Comparison of ENCODE assay signal across 8 mouse cellular contexts in genomic region chr4:129985671-129986441, GRCm38 (mm10). TPM values are rescaled to one million over a fixed set of nuclear protein-coding genes. Genes with fewer than 3 reads are reported as not detected.
DNase-seq lines count a peak whose midpoint lies in the region; ATAC-seq and TF ChIP-seq lines count a peak whose summit lies in the region.

No protein-coding gene starts in this region.

- H3K36me3 ChIP-seq in ES-Bruce4 (ENCODE audit: control insufficient read depth, insufficient read depth, low read length, poor library complexity, severe bottlenecking) = no peaks in the 10 kb centered on the region
- no peaks in the 10 kb centered on the region for H3K36me3 ChIP-seq in forebrain, embryonic 10.5 days (replicated peaks)
- no peaks in the 10 kb centered on the region for H3K36me3 ChIP-seq in hindbrain, embryonic 11.5 days (ENCODE audit: control insufficient read depth, insufficient read depth, low read length)

- DNase-seq in adrenal gland, postnatal 4 days (ENCODE audit: low spot score in 2 of 2) = peak; percentile 36 to 44
- peak; percentile 71 for DNase-seq in forebrain, embryonic 10.5 days (ENCODE audit: extremely low spot score, low spot score)
- peak; percentile 86 for DNase-seq in hindbrain, embryonic 11.5 days (ENCODE audit: low spot score)
- DNase-seq in layer of hippocampus, postnatal 25 days (ENCODE audit: extremely low spot score in 1 of 2, low spot score in 1 of 2) = peak; percentile 81
- peak; percentile 50 for DNase-seq in lung, postnatal 14 days
- DNase-seq in right cerebral cortex, postnatal 10 days (ENCODE audit: low spot score in 2 of 2) = peak; percentile 91
- no peak for DNase-seq in adipocyte (ENCODE audit: low spot score)

- H3K4me1 ChIP-seq in ES-Bruce4 (ENCODE audit: control insufficient read depth, insufficient read depth, low read length) = peaks cover 4% of the 10 kb centered on the region
- peaks cover 82% of the 10 kb centered on the region for H3K4me1 ChIP-seq in forebrain, embryonic 10.5 days
- H3K4me1 ChIP-seq in hindbrain, embryonic 11.5 days (replicated peaks; ENCODE audit: control insufficient read depth, insufficient read depth, low read length) = peaks cover 24% of the 10 kb centered on the region

- peak overlapping the region; percentile 66 for H3K4me3 ChIP-seq in ES-Bruce4 (ENCODE audit: low read depth, low read length)
- H3K4me3 ChIP-seq in forebrain, embryonic 10.5 days = peak overlapping the region; percentile 72
- peak overlapping the region; percentile 74 for H3K4me3 ChIP-seq in hindbrain, embryonic 11.5 days (ENCODE audit: low read depth, low read length)

- H3K27me3 ChIP-seq in ES-Bruce4 (ENCODE audit: control insufficient read depth, insufficient read depth, low read length, poor library complexity, severe bottlenecking) = peaks cover 16% of the 10 kb centered on the region
- H3K27me3 ChIP-seq in forebrain, embryonic 10.5 days (ENCODE audit: poor library complexity, severe bottlenecking) = peaks cover 97% of the 10 kb centered on the region
- H3K27me3 ChIP-seq in hindbrain, embryonic 11.5 days (ENCODE audit: control insufficient read depth, insufficient read depth, low read length) = peaks cover 23% of the 10 kb centered on the region

- H3K27ac ChIP-seq in ES-Bruce4 (ENCODE audit: insufficient read depth, low read length) = no peak overlapping the region
- peak overlapping the region; percentile 79 for H3K27ac ChIP-seq in forebrain, embryonic 10.5 days
- peak overlapping the region; percentile 30; the same call in 1 of the 2 replicates for H3K27ac ChIP-seq in hindbrain, embryonic 11.5 days (ENCODE audit: low read depth, low read length)

- no peaks in the 10 kb centered on the region for H3K9me3 ChIP-seq in ES-Bruce4 (replicated peaks; ENCODE audit: control insufficient read depth, insufficient read depth, low read length, poor library complexity, severe bottlenecking)
- no peaks in the 10 kb centered on the region for H3K9me3 ChIP-seq in forebrain, embryonic 10.5 days
- no peaks in the 10 kb centered on the region for H3K9me3 ChIP-seq in hindbrain, embryonic 11.5 days (ENCODE audit: control insufficient read depth, low read length)

- peak; percentile 31 for TF ChIP-seq CTCF in ES-Bruce4 (IDR thresholded peaks at IDR 0.05; ENCODE audit: low read depth, low read length)

- TF ChIP-seq POLR2A in ES-Bruce4 (IDR thresholded peaks at IDR 0.05; ENCODE audit: insufficient read depth, low read length) = no peak

- H3K9ac ChIP-seq in ES-Bruce4 (ENCODE audit: low read depth, poor library complexity, severe bottlenecking) = peak overlapping the region; percentile 75
- peak overlapping the region; percentile 77 for H3K9ac ChIP-seq in hindbrain, embryonic 11.5 days (ENCODE audit: low read depth, low read length)

- TF ChIP-seq EP300 in ES-Bruce4 (IDR thresholded peaks at IDR 0.05; ENCODE audit: insufficient read depth, low read depth, low read length) = no peak

- ATAC-seq in hindbrain, embryonic 11.5 days (ENCODE audit: low FRiP score) = peak; percentile 23; the same call in 1 of the 2 replicates

- H3K4me2 ChIP-seq in hindbrain, embryonic 11.5 days (replicated peaks; ENCODE audit: low read depth, low read length) = peak overlapping the region; percentile 96

- WGBS in forebrain, embryonic 10.5 days = under 1% methylated on average over 58 of the region's 58 CpGs
- 1% methylated on average over 58 of the region's 58 CpGs for WGBS in hindbrain, embryonic 11.5 days

RNA-seq across cellular contexts. Expression of gene Adgrb2, which starts 1.2 kb away (rescaled TPM):
- 4.9 TPM in 2 replicates for polyA plus RNA-seq in ES-Bruce4 (2011; ENCODE audit: insufficient read depth, insufficient read length, low read depth, missing spikeins)
- 10 to 100 TPM; 41.2 to 43.1 TPM for total RNA-seq in adrenal gland, postnatal 4 days (2021)
- 0.84 and 1.4 TPM in 2 replicates for polyA plus RNA-seq in forebrain, embryonic 10.5 days (2016; fragmentation: Nextera tagmentation; extraction: Ambion mirVana)
- 4.5 and 6.3 TPM in 2 replicates for polyA plus RNA-seq in hindbrain, embryonic 11.5 days (2014; fragmentation: Nextera tagmentation; extraction: Ambion mirVana)
- total RNA-seq in layer of hippocampus, postnatal 25 days (2021) = 100 to 1,000 TPM; 516 to 583 TPM

RNA-seq across cellular contexts. Expression of gene Spocd1, which starts 56.8 kb away (rescaled TPM):
- 0.25 TPM in 1 of 2 replicates, not detected in the other for polyA plus RNA-seq in ES-Bruce4 (2011; ENCODE audit: insufficient read depth, insufficient read length, low read depth, missing spikeins)
- under 1 TPM; 0.62 to 0.64 TPM for total RNA-seq in adrenal gland, postnatal 4 days (2021)
- not detected in 2 replicates for polyA plus RNA-seq in forebrain, embryonic 10.5 days (2016; fragmentation: Nextera tagmentation; extraction: Ambion mirVana)
- 0.08 TPM in 1 of 2 replicates, not detected in the other for polyA plus RNA-seq in hindbrain, embryonic 11.5 days (2014; fragmentation: Nextera tagmentation; extraction: Ambion mirVana)
- under 1 TPM; 0.30 to 0.35 TPM for total RNA-seq in layer of hippocampus, postnatal 25 days (2021)
